Mouse (Mus musculus) spleen, postnatal 10 days (tissue): ENCODE measurements around the gene Sult6b2.

Experiments used
- DNase-seq, 2 experiments: peaks; one replicate each; pipeline ENCODE4 v3.0.0; 2021 to 2022; ENCODE audit warnings: low spot score in 2 of 2

The Sult6b2 gene

GRCm38 (mm10) chr6:142779045-142779811, 25.1 kb downstream of the Sult6b2 start:
- peak in 1 of 2 experiments; percentile 51 for DNase-seq

GRCm38 (mm10) chr6:142776935-142777334, 27.4 kb downstream of the Sult6b2 start:
- DNase-seq, result no peak

- no peak for DNase-seq
Observed at GRCm38 (mm10) chr6:142773566-142773965, 30.7 kb downstream of the Sult6b2 start.

GRCm38 (mm10) chr6:142771643-142772042, 32.7 kb downstream of the Sult6b2 start:
- no peak for DNase-seq

GRCm38 (mm10) chr6:142769896-142770295, 34.4 kb downstream of the Sult6b2 start:
- DNase-seq, result no peak

- DNase-seq, result no peak
Observed at GRCm38 (mm10) chr6:142767305-142767704, 37.0 kb downstream of the Sult6b2 start.

- DNase-seq, result no peak
Observed at GRCm38 (mm10) chr6:142764933-142765332, 39.4 kb downstream of the Sult6b2 start.

- DNase-seq, result no peak
Observed at GRCm38 (mm10) chr6:142759633-142760032, 44.7 kb downstream of the Sult6b2 start.

GRCm38 (mm10) chr6:142758562-142758961, 45.7 kb downstream of the Sult6b2 start:
- no peak for DNase-seq

- DNase-seq, result peak in 1 of 2 experiments; percentile 28
Observed at GRCm38 (mm10) chr6:142757976-142758375, 46.3 kb downstream of the Sult6b2 start.

- DNase-seq, result peak; percentile 40 to 58
Observed at GRCm38 (mm10) chr6:142757334-142757965, 46.9 kb downstream of the Sult6b2 start.

- DNase-seq, result peak; percentile 86 to 95
Observed at GRCm38 (mm10) chr6:142756507-142757333, 47.6 kb downstream of the Sult6b2 start, which contains the start of gene Cmas. TSS of gene Cmas (plus strand) at chr6:142756686.

- peak in 1 of 2 experiments; percentile 49 for DNase-seq
Observed at GRCm38 (mm10) chr6:142752331-142753246, 51.7 kb downstream of the Sult6b2 start.

GRCm38 (mm10) chr6:142751365-142751764, 52.9 kb downstream of the Sult6b2 start:
- DNase-seq, result no peak

GRCm38 (mm10) chr6:142748057-142748708, 56.1 kb downstream of the Sult6b2 start:
- no peak for DNase-seq

GRCm38 (mm10) chr6:142747165-142747564, 57.1 kb downstream of the Sult6b2 start:
- no peak for DNase-seq

- no peak for DNase-seq
Observed at GRCm38 (mm10) chr6:142746765-142747164, 57.5 kb downstream of the Sult6b2 start.

GRCm38 (mm10) chr6:142745484-142745883, 58.8 kb downstream of the Sult6b2 start:
- no peak for DNase-seq

- DNase-seq, result no peak
Observed at GRCm38 (mm10) chr6:142743193-142743592, 61.1 kb downstream of the Sult6b2 start.

- no peak for DNase-seq
Observed at GRCm38 (mm10) chr6:142741763-142742162, 62.5 kb downstream of the Sult6b2 start.

GRCm38 (mm10) chr6:142738637-142739036, 65.7 kb downstream of the Sult6b2 start:
- DNase-seq, result no peak
